Mouse (Mus musculus): Measurements from ENCODE around the gene Myo3b.

DNA sequence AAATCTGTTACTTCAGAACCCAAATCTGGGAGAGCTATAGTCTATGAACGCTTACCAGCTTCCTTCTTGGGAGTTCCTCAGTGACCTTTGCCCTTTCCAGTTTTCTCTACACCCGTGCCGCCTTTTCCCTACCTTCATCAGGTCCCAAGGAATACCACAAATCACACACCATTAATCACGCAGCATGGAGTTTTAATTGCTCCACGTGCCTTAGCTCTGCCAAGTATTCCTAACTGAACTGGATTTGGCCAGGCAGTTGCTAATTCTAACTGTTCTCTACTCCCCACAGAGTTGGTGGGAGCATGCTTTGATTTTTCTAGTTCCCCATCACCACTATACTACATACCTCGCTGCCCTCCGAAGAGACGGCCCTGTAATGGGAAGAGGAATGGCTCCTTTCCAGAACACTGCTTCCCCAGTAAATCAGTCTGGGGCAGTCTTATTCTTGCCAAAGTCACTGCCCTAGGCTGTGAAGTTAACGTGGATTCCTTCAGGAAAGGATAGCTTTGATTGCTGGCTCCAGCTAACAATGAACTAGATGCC lies 358.9 kb downstream of the Myo3b start:
- TF ChIP-seq CTCF (IDR thresholded peaks at IDR 0.05; ENCODE audit: borderline replicate concordance, insufficient read depth, low read length) (no peak), POLR2A (IDR thresholded peaks at IDR 0.05; ENCODE audit: low read depth, low read length) (no peak)

Data from embryonic fibroblast, embryonic 13.5 days (primary cell).